Mouse (Mus musculus): ENCODE results near the gene Zfp992. TPM values are rescaled to one million over a fixed set of nuclear protein-coding genes. Genes with fewer than 3 reads are reported as not detected.
"Not testable (repeated sequence)": the region's sequence is repeated elsewhere in the genome, so short reads cannot be mapped to it uniquely, and the experiment has no call there.

Zfp992 gene
- total RNA-seq, 2 experiments from 2014 or later: 9.3 to 18.9 TPM

- ATAC-seq (replicated peaks; ENCODE audit: low FRiP score, low TSS enrichment, poor library complexity, severe bottlenecking): peak; percentile 16; the same call in 1 of the 2 replicates
Measured at GRCm38 (mm10) chr4:146474181-146474580, 25.4 kb downstream of the Zfp992 start.

- peak; percentile 62 for ATAC-seq (replicated peaks; ENCODE audit: low FRiP score, low TSS enrichment, poor library complexity, severe bottlenecking)
Measured at GRCm38 (mm10) chr4:146474716-146475676, 26.2 kb downstream of the Zfp992 start.

- not testable (repeated sequence) for ATAC-seq (replicated peaks; ENCODE audit: low FRiP score, low TSS enrichment, poor library complexity, severe bottlenecking)
Measured at GRCm38 (mm10) chr4:146476260-146476659, 27.4 kb downstream of the Zfp992 start.

- ATAC-seq (replicated peaks; ENCODE audit: low FRiP score, low TSS enrichment, poor library complexity, severe bottlenecking): not testable (repeated sequence)
Measured at GRCm38 (mm10) chr4:146476959-146477358, 28.1 kb downstream of the Zfp992 start.

GRCm38 (mm10) chr4:146480376-146481096, 31.7 kb downstream of the Zfp992 start:
- not testable (repeated sequence) for ATAC-seq (replicated peaks; ENCODE audit: low FRiP score, low TSS enrichment, poor library complexity, severe bottlenecking)

- not testable (repeated sequence) for ATAC-seq (replicated peaks; ENCODE audit: low FRiP score, low TSS enrichment, poor library complexity, severe bottlenecking)
Measured at GRCm38 (mm10) chr4:146482546-146482945, 33.7 kb downstream of the Zfp992 start.

- ATAC-seq (replicated peaks; ENCODE audit: low FRiP score, low TSS enrichment, poor library complexity, severe bottlenecking): peak; percentile 57
Measured at GRCm38 (mm10) chr4:146483571-146484280, 34.9 kb downstream of the Zfp992 start.

GRCm38 (mm10) chr4:146484676-146485075, 35.9 kb downstream of the Zfp992 start:
- ATAC-seq (replicated peaks; ENCODE audit: low FRiP score, low TSS enrichment, poor library complexity, severe bottlenecking): not testable (repeated sequence)

- ATAC-seq (replicated peaks; ENCODE audit: low FRiP score, low TSS enrichment, poor library complexity, severe bottlenecking): not testable (repeated sequence)
Measured at GRCm38 (mm10) chr4:146485183-146485939, 36.5 kb downstream of the Zfp992 start.

- not testable (repeated sequence) for ATAC-seq (replicated peaks; ENCODE audit: low FRiP score, low TSS enrichment, poor library complexity, severe bottlenecking)
Measured at GRCm38 (mm10) chr4:146486753-146487152, 37.9 kb downstream of the Zfp992 start.

GRCm38 (mm10) chr4:146489196-146489595, 40.4 kb downstream of the Zfp992 start:
- ATAC-seq (replicated peaks; ENCODE audit: low FRiP score, low TSS enrichment, poor library complexity, severe bottlenecking): not testable (repeated sequence)

GRCm38 (mm10) chr4:146491993-146492392, 43.2 kb downstream of the Zfp992 start:
- ATAC-seq (replicated peaks; ENCODE audit: low FRiP score, low TSS enrichment, poor library complexity, severe bottlenecking): not testable (repeated sequence)

- ATAC-seq (replicated peaks; ENCODE audit: low FRiP score, low TSS enrichment, poor library complexity, severe bottlenecking): no peak
Measured at GRCm38 (mm10) chr4:146492439-146492838, 43.6 kb downstream of the Zfp992 start.

GRCm38 (mm10) chr4:146492851-146493250, 44.0 kb downstream of the Zfp992 start:
- ATAC-seq (replicated peaks; ENCODE audit: low FRiP score, low TSS enrichment, poor library complexity, severe bottlenecking): 0 out of 2 replicates have a peak, but pooled peaks have one; percentile 23

- ATAC-seq (replicated peaks; ENCODE audit: low FRiP score, low TSS enrichment, poor library complexity, severe bottlenecking): not testable (repeated sequence)
Measured at GRCm38 (mm10) chr4:146493319-146493907, 44.6 kb downstream of the Zfp992 start.

GRCm38 (mm10) chr4:146494980-146495379, 46.2 kb downstream of the Zfp992 start:
- ATAC-seq (replicated peaks; ENCODE audit: low FRiP score, low TSS enrichment, poor library complexity, severe bottlenecking): no peak

GRCm38 (mm10) chr4:146497695-146498275, 49.0 kb downstream of the Zfp992 start:
- ATAC-seq (replicated peaks; ENCODE audit: low FRiP score, low TSS enrichment, poor library complexity, severe bottlenecking): not testable (repeated sequence)

GRCm38 (mm10) chr4:146501727-146502126, 52.9 kb downstream of the Zfp992 start, which contains the start of gene Zfp981:
TSS of gene Zfp981 (plus strand) at chr4:146502027.
- ATAC-seq (replicated peaks; ENCODE audit: low FRiP score, low TSS enrichment, poor library complexity, severe bottlenecking): not testable (repeated sequence)
